8 mouse cellular contexts compared by ENCODE assay signal in the genomic region with DNA sequence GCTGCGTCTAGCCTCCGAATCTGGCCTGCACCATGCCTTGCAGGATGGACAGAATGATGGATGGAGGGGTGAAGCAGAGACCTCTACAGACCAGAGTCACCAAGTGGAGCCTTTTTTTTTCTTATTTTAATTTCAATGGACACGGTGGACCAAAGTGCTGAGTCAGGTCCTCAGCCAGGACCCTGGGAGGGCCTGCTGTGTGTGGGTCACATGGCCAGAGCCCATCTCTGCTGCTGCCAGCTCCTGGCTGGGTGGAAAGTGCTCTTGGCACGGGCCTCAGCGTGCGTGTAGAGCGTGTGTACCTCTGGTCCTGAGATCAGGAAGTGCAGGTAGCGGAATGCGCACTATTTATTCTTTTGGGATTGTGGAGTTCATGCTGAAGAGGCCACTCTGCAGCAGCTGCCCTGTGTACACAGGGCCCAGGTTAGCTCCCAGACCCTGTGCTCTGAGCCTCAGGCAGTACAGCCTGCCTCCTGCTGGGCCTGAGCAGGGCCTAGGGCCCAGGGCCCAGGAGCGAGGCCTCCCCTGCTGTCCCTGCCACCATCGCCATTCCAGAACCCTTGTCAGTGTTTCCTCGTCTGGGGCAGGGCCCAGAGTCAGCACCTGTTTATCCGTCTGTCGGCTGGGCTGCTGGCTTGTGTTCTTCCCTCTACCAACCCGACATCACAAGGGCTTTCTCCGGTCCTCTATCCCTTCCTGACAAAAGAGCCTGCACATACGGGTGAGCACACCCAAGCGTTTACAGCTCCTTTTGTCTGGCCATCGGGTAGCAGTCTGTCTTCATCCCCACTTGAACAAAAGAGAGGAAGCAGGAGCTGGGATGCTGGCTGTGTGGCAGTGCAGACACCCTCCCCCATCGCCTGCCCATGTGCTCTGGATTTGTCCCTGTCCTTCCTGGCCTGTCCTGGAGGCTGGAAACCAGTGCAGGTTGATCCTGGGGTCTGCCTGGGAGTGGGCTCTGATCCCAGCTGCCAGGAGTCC. TPM values are rescaled to one million over a fixed set of nuclear protein-coding genes. Genes with fewer than 3 reads are reported as not detected.
A peak's percentile ranks its signal among the peaks of the same experiment; 100 is the strongest.
DNase-seq lines count a peak whose midpoint lies in the region; ATAC-seq and TF ChIP-seq lines count a peak whose summit lies in the region.
"Had no signal": no experiment of that assay in that cellular context is flagged by ENCODE, and none has a peak within 500 bp of the region (broad histone marks: within the 10 kb centered on the region; RNA-seq: fewer than 3 reads in every experiment).

No protein-coding gene starts in this region.

- peak; percentile 66 for DNase-seq in liver, adult 2 months (ENCODE audit: extremely low read depth, low read depth, low spot score)
- no peak for DNase-seq in liver, postnatal 0 days
- DNase-seq in embryonic facial prominence, embryonic 10.5 days (ENCODE audit: low spot score), result peak; percentile 32
- DNase-seq in stomach, postnatal 0 days (ENCODE audit: low spot score), result no peak
- no peak for DNase-seq in right cerebral cortex, postnatal 4 days
- no peak for DNase-seq in frontal cortex, postnatal 10 days (ENCODE audit: low spot score in 2 of 2)

- H3K36me3 ChIP-seq in liver, adult 2 months (ENCODE audit: control insufficient read depth, insufficient read depth, low read length), result peaks cover 3% of the 10 kb centered on the region; the same call in 1 of the 2 replicates
- H3K36me3 ChIP-seq in liver, postnatal 0 days (replicated peaks; ENCODE audit: insufficient read depth, low read length), result peaks cover 50% of the 10 kb centered on the region
- H3K36me3 ChIP-seq in embryonic facial prominence, embryonic 10.5 days (replicated peaks), result peaks cover 95% of the 10 kb centered on the region
- peaks cover 42% of the 10 kb centered on the region; the same call in 1 of the 2 replicates for H3K36me3 ChIP-seq in lung, embryonic 15.5 days
- peaks cover 17% of the 10 kb centered on the region for H3K36me3 ChIP-seq in stomach, postnatal 0 days (ENCODE audit: control insufficient read depth, insufficient read depth, low read length)

- H3K4me2 ChIP-seq in liver, postnatal 0 days (ENCODE audit: low read depth, low read length), result no peak overlapping the region
- no peak overlapping the region for H3K4me2 ChIP-seq in lung, embryonic 15.5 days
- no peak overlapping the region for H3K4me2 ChIP-seq in stomach, postnatal 0 days (replicated peaks; ENCODE audit: low read depth)

- no peak for TF ChIP-seq CTCF in liver, adult 2 months (IDR thresholded peaks at IDR 0.05; ENCODE audit: low read depth, low read length)
- no peak for TF ChIP-seq CTCF in liver, postnatal 0 days (IDR thresholded peaks at IDR 0.05; ENCODE audit: low read depth)
- TF ChIP-seq CTCF in stomach, postnatal 0 days (IDR thresholded peaks at IDR 0.05; ENCODE audit: low read depth), result peak; percentile 16; the same call in 1 of the 2 replicates

- no peaks in the 10 kb centered on the region for H3K27me3 ChIP-seq in liver, adult 2 months (ENCODE audit: control insufficient read depth, insufficient read depth, low read length)
- no peaks in the 10 kb centered on the region for H3K27me3 ChIP-seq in liver, postnatal 0 days (ENCODE audit: insufficient read depth, low read length)
- H3K27me3 ChIP-seq in embryonic facial prominence, embryonic 10.5 days (replicated peaks; ENCODE audit: low read depth, poor library complexity, severe bottlenecking), result no peaks in the 10 kb centered on the region
- H3K27me3 ChIP-seq in lung, embryonic 15.5 days, result no peaks in the 10 kb centered on the region
- H3K27me3 ChIP-seq in stomach, postnatal 0 days (ENCODE audit: control insufficient read depth, insufficient read depth, low read length), result no peaks in the 10 kb centered on the region

- no peak for ATAC-seq in liver, postnatal 0 days
- peak; percentile 87 for ATAC-seq in lung, embryonic 15.5 days (ENCODE audit: borderline replicate concordance, extremely low read depth, low FRiP score, low TSS enrichment)
- ATAC-seq in stomach, postnatal 0 days (ENCODE audit: low FRiP score, low TSS enrichment), result peak; percentile 45; the same call in 1 of the 2 replicates

- H3K27ac ChIP-seq in liver, adult 2 months (replicated peaks; ENCODE audit: insufficient read depth, low read depth, low read length), result no peak overlapping the region
- H3K27ac ChIP-seq in liver, postnatal 0 days (ENCODE audit: low read depth), result no peak overlapping the region
- H3K27ac ChIP-seq in embryonic facial prominence, embryonic 10.5 days (replicated peaks), result peak overlapping the region; percentile 85
- peak overlapping the region; percentile 83 for H3K27ac ChIP-seq in lung, embryonic 15.5 days
- H3K27ac ChIP-seq in stomach, postnatal 0 days (replicated peaks), result 0 out of 2 replicates have a peak overlapping the region, but pooled peaks have one; percentile 36
- H3K27ac ChIP-seq: liver, embryonic 14.5 days had no signal

- no peak overlapping the region for H3K9ac ChIP-seq in liver, adult 2 months (ENCODE audit: low read depth, low read length)
- no peak overlapping the region for H3K9ac ChIP-seq in liver, postnatal 0 days (replicated peaks)
- no peak overlapping the region for H3K9ac ChIP-seq in lung, embryonic 15.5 days
- H3K9ac ChIP-seq in stomach, postnatal 0 days (ENCODE audit: low read length), result no peak overlapping the region; the same call in 1 of the 2 replicates
- H3K9ac ChIP-seq: liver, embryonic 14.5 days had no signal

- no peaks in the 10 kb centered on the region for H3K79me2 ChIP-seq in liver, adult 2 months (ENCODE audit: control insufficient read depth, insufficient read depth, low read length)

- no peaks in the 10 kb centered on the region for H3K4me1 ChIP-seq in liver, adult 2 months (ENCODE audit: control insufficient read depth, insufficient read depth, low read length)
- H3K4me1 ChIP-seq in liver, postnatal 0 days (ENCODE audit: insufficient read depth), result no peaks in the 10 kb centered on the region
- peaks cover 30% of the 10 kb centered on the region for H3K4me1 ChIP-seq in embryonic facial prominence, embryonic 10.5 days
- H3K4me1 ChIP-seq in lung, embryonic 15.5 days, result peaks cover 11% of the 10 kb centered on the region; the same call in 1 of the 2 replicates
- no peaks in the 10 kb centered on the region for H3K4me1 ChIP-seq in stomach, postnatal 0 days (replicated peaks; ENCODE audit: control insufficient read depth, insufficient read depth)

- TF ChIP-seq POLR2A in liver, adult 2 months (IDR thresholded peaks at IDR 0.05; ENCODE audit: extremely low read depth, insufficient read depth, low read length), result no peak

- no peak for TF ChIP-seq EP300 in liver, postnatal 0 days (IDR thresholded peaks at IDR 0.05; ENCODE audit: low read depth)
- no peak for TF ChIP-seq EP300 in stomach, postnatal 0 days (optimal IDR thresholded peaks at IDR 0.05)

- 63% methylated on average over 20 of the region's 20 CpGs for WGBS in liver, adult 2 months
- 81% methylated on average over 20 of the region's 20 CpGs for WGBS in liver, postnatal 0 days (ENCODE audit: insufficient replicate concordance)
- WGBS in embryonic facial prominence, embryonic 10.5 days, result 45% methylated on average over 20 of the region's 20 CpGs
- WGBS in lung, embryonic 15.5 days, result 50% methylated on average over 20 of the region's 20 CpGs
- 54% methylated on average over 20 of the region's 20 CpGs for WGBS in stomach, postnatal 0 days

- H3K9me3 ChIP-seq in liver, postnatal 0 days (ENCODE audit: low read length), result no peaks in the 10 kb centered on the region
- no peaks in the 10 kb centered on the region for H3K9me3 ChIP-seq in embryonic facial prominence, embryonic 10.5 days
- H3K9me3 ChIP-seq in lung, embryonic 15.5 days, result no peaks in the 10 kb centered on the region
- no peaks in the 10 kb centered on the region for H3K9me3 ChIP-seq in stomach, postnatal 0 days (ENCODE audit: control insufficient read depth, low read length)

- no peak overlapping the region for H3K4me3 ChIP-seq in liver, adult 2 months (ENCODE audit: insufficient read depth, low read depth, low read length)
- H3K4me3 ChIP-seq in liver, postnatal 0 days (ENCODE audit: low read depth, low read length), result no peak overlapping the region
- H3K4me3 ChIP-seq in embryonic facial prominence, embryonic 10.5 days, result peak overlapping the region; percentile 11; the same call in 1 of the 2 replicates
- no peak overlapping the region for H3K4me3 ChIP-seq in lung, embryonic 15.5 days
- H3K4me3 ChIP-seq in stomach, postnatal 0 days (ENCODE audit: low read depth, low read length), result no peak overlapping the region

RNA-seq across cellular contexts. Expression of a gene that starts 7.4 kb away (rescaled TPM):
- total RNA-seq in liver, adult 2 months (2014; rRNA removed), result 8.9 and 11.2 TPM in 2 replicates
- polyA plus RNA-seq in liver, adult 2 months (2012; rRNA removed), result 44.8 and 47.3 TPM in 2 replicates
- 12.0 and 12.2 TPM in 2 replicates for polyA plus RNA-seq in liver, postnatal 0 days (2015; fragmentation: Nextera tagmentation; extraction: Ambion mirVana)
- 46.2 and 47.9 TPM in 2 replicates for polyA plus RNA-seq in embryonic facial prominence, embryonic 10.5 days (2016; fragmentation: Nextera tagmentation; extraction: Ambion mirVana)
- 37.7 and 46.9 TPM in 2 replicates for polyA plus RNA-seq in lung, embryonic 15.5 days (2015; fragmentation: Nextera tagmentation; extraction: Ambion mirVana)
- 29.8 and 32.9 TPM in 2 replicates for polyA plus RNA-seq in stomach, postnatal 0 days (2015; fragmentation: Nextera tagmentation; extraction: Ambion mirVana)

RNA-seq across cellular contexts. Expression of a gene that starts 16.1 kb away (rescaled TPM):
- total RNA-seq in liver, adult 2 months (2014; rRNA removed), result 9.2 and 24.3 TPM in 2 replicates
- 65.2 and 92.6 TPM in 2 replicates for polyA plus RNA-seq in liver, adult 2 months (2012; rRNA removed)
- 57.5 and 64.3 TPM in 2 replicates for polyA plus RNA-seq in liver, postnatal 0 days (2015; fragmentation: Nextera tagmentation; extraction: Ambion mirVana)
- 19.9 and 20.3 TPM in 2 replicates for polyA plus RNA-seq in embryonic facial prominence, embryonic 10.5 days (2016; fragmentation: Nextera tagmentation; extraction: Ambion mirVana)
- polyA plus RNA-seq in lung, embryonic 15.5 days (2015; fragmentation: Nextera tagmentation; extraction: Ambion mirVana), result 32.0 and 34.1 TPM in 2 replicates
- 22.0 and 25.9 TPM in 2 replicates for polyA plus RNA-seq in stomach, postnatal 0 days (2015; fragmentation: Nextera tagmentation; extraction: Ambion mirVana)

RNA-seq across cellular contexts. Expression of a gene that starts 16.4 kb away (rescaled TPM):
- total RNA-seq in liver, adult 2 months (2014; rRNA removed), result 18.3 and 25.1 TPM in 2 replicates
- 48.9 and 54.3 TPM in 2 replicates for polyA plus RNA-seq in liver, adult 2 months (2012; rRNA removed)
- polyA plus RNA-seq in liver, postnatal 0 days (2015; fragmentation: Nextera tagmentation; extraction: Ambion mirVana), result 65.6 and 76.8 TPM in 2 replicates
- 161 and 162 TPM in 2 replicates for polyA plus RNA-seq in embryonic facial prominence, embryonic 10.5 days (2016; fragmentation: Nextera tagmentation; extraction: Ambion mirVana)
- 164 and 165 TPM in 2 replicates for polyA plus RNA-seq in lung, embryonic 15.5 days (2015; fragmentation: Nextera tagmentation; extraction: Ambion mirVana)
- 76.6 and 79.6 TPM in 2 replicates for polyA plus RNA-seq in stomach, postnatal 0 days (2015; fragmentation: Nextera tagmentation; extraction: Ambion mirVana)

RNA-seq across cellular contexts. Expression of a gene that starts 35.4 kb away (rescaled TPM):
- total RNA-seq in liver, adult 2 months (2014; rRNA removed), result 30.7 and 37.2 TPM in 2 replicates
- 46.5 and 52.2 TPM in 2 replicates for polyA plus RNA-seq in liver, adult 2 months (2012; rRNA removed)
- polyA plus RNA-seq in liver, postnatal 0 days (2015; fragmentation: Nextera tagmentation; extraction: Ambion mirVana), result 7.6 and 8.2 TPM in 2 replicates
- polyA plus RNA-seq in embryonic facial prominence, embryonic 10.5 days (2016; fragmentation: Nextera tagmentation; extraction: Ambion mirVana), result 29.3 and 30.8 TPM in 2 replicates
- 21.2 and 24.2 TPM in 2 replicates for polyA plus RNA-seq in lung, embryonic 15.5 days (2015; fragmentation: Nextera tagmentation; extraction: Ambion mirVana)
- 16.8 and 17.8 TPM in 2 replicates for polyA plus RNA-seq in stomach, postnatal 0 days (2015; fragmentation: Nextera tagmentation; extraction: Ambion mirVana)

RNA-seq across cellular contexts. Expression of a gene that starts 40.3 kb away (rescaled TPM):
- total RNA-seq in liver, adult 2 months (2014; rRNA removed), result 23.3 and 23.5 TPM in 2 replicates
- 50.0 and 62.0 TPM in 2 replicates for polyA plus RNA-seq in liver, adult 2 months (2012; rRNA removed)
- 13.9 and 14.4 TPM in 2 replicates for polyA plus RNA-seq in liver, postnatal 0 days (2015; fragmentation: Nextera tagmentation; extraction: Ambion mirVana)
- polyA plus RNA-seq in embryonic facial prominence, embryonic 10.5 days (2016; fragmentation: Nextera tagmentation; extraction: Ambion mirVana), result 84.8 and 85.6 TPM in 2 replicates
- 74.3 and 80.3 TPM in 2 replicates for polyA plus RNA-seq in lung, embryonic 15.5 days (2015; fragmentation: Nextera tagmentation; extraction: Ambion mirVana)
- polyA plus RNA-seq in stomach, postnatal 0 days (2015; fragmentation: Nextera tagmentation; extraction: Ambion mirVana), result 84.9 and 102 TPM in 2 replicates

Comparison
In these comparisons a context has a peak if more than half of its experiments do, and no peak if none do; other contexts are left out.
1. DNase-seq: peak in liver, adult 2 months (single experiment) and embryonic facial prominence, embryonic 10.5 days (single experiment); none in liver, postnatal 0 days (single experiment), stomach, postnatal 0 days (single experiment), right cerebral cortex, postnatal 4 days (single experiment) and frontal cortex, postnatal 10 days (0 of 2).
2. H3K27ac ChIP-seq: peak in embryonic facial prominence, embryonic 10.5 days (single experiment), lung, embryonic 15.5 days (single experiment) and stomach, postnatal 0 days (single experiment); none in liver, adult 2 months (single experiment) and liver, postnatal 0 days (single experiment).